Mouse (Mus musculus) c-Kit-positive CD71-positive TER-119-negative erythroid progenitor cells, embryonic 14.5 days (primary cell): ENCODE data around the gene Fam178b.

ENCODE experiments used
- DNase-seq: peaks from one replicate; pipeline ENCODE4 v3.0.0-alpha.2; 2013; ENCODE audit warnings: low read depth

The Fam178b gene

DNA sequence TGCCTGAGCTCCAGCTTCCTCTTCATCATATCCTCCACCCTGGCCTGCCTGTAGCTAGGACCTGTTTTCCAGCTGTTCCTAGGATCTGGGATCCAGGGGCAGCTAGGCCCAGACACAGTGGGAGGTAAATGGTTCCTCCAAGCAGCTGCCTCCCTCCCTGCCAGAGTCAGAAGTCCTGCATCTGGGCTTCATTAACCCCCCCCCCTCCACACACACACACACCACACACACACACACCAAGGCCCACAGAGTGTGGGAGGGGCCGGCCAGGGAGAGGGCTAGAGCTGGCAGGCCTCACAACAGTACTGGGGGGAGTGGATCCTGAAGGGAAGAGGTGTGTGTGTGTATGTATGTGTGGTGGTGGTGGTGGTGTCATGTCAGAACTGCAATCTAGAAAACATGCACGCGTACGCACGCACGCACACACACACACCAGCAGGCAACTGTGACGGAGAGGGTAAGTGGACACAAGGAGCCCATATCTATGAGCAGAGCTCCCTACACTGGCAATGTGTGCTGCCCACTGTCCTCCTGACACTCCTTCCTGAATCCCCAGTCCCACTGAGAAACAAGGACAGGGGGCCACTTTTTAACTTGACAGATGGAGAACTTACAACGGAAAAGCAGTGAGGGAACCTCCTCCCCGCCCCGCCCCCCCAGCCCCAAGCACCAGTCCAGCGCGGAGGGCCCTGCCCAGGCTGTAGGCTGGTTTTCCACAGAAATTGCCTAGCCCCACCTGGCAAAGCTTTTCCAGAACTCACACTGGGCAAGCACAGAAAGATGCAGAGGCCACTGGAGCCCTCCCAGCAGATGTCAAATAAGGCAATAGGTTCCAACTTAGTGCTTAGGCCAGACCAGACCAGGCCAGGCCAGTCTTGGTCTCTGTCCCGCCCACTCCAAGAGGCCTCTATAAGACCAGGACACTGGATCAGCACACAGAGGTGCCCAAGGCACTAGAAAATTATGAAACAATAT lies 94.2 kb downstream of the Fam178b start:
- no peak for DNase-seq

DNA sequence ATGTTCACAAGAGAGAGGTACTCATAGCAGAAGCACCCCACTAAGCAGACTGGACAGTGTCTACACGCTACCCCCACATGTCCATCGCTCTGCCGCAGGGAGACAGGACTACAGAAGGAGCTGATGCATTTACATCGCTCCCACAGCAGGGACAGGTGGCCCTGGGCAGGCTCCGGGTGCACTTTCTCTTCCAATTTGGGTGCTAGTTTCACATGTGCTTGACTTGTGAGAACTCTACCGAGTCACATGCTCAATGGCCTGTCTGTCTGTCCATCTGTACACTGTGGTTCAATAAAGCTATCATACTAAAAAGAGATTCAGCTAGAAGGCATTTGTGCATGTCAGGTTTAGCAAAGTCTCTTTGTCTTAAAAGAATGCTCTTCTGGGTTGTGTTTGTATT lies 95.1 kb downstream of the Fam178b start:
- no peak for DNase-seq

GRCm38 (mm10) chr1:36586288-36586687 lies 96.7 kb downstream of the Fam178b start:
- no peak for DNase-seq

DNA sequence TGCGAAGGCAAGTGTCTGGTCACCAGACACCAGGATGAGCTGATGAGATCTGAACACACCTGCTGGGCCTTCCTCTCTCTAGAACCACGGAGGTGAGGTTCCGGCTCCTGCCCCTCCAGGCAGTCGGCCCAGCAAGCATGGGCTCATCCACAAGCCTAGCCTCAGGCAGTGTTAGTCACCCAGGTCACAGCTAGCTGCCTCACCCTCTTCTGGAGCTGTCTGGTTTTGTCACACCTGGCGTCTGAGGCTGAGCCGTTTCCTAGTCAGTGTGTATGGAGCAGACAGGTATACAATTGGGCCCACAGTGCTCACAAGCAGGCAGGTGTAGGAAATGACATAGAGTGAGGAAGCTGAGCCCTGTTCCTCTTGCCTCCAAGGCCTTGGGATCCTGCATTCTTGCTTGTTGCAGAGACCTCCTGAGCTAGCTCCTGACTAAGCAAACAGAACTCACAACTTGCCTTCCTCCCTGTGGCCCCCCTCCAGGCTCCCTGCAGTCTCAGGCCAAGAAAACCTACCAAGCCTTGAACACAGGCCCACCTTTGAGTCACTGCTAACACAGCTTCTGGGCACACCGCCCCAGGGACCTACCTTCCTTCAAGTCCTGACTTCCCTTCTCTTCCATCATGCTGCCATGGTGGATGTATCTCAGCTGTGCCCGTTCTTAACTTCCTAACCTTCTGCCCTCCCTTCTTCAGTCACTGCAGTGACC lies 99.4 kb downstream of the Fam178b start:
- DNase-seq, result no peak

DNA sequence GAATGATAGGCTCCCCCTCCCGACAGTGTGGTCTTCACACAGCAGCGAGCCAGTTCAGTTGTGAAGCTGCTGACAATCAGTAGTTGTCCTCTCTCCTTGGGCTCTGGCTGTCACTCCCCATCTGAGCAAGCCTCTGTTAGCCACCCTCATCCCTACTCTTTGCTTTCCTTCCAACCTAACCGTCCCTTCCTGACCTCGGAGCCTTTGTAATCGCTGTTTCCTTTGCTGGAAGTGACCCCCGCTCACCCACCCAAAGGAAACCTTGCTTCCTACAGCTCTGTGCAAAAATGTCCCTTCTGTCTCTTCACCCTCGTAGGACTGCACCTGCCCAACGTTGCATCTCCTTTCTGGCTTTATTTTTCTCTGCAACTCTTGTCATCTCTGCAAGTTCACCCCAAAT lies 100.8 kb downstream of the Fam178b start:
- no peak for DNase-seq

- DNase-seq, result no peak
Measured at GRCm38 (mm10) chr1:36581260-36581659, 101.7 kb downstream of the Fam178b start.

GRCm38 (mm10) chr1:36580384-36581207 lies 102.4 kb downstream of the Fam178b start:
- peak; percentile 52 for DNase-seq

DNA sequence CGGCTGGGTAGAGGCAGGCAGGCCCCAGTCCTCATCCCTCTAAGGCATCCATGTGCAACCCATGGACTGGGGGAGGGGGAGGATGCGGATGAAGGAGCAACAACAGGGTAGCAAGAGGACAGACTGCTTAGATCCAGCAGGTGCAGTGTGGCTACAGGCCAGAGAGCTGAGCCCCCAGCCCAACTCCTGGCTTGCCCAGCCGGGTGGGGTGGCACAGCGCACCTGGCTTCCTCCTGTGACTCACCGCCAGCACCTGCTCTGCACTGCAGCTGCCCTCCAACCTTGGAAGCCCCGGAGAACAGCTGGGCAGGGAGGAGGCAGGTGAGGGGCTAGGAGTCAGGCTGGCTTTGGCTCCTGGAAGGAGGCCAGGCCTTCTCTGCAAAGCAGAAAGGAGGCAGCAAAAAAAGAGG lies 103.0 kb downstream of the Fam178b start:
- DNase-seq, result no peak

- DNase-seq, result no peak
Measured at GRCm38 (mm10) chr1:36576991-36577675, 105.8 kb downstream of the Fam178b start.

DNA sequence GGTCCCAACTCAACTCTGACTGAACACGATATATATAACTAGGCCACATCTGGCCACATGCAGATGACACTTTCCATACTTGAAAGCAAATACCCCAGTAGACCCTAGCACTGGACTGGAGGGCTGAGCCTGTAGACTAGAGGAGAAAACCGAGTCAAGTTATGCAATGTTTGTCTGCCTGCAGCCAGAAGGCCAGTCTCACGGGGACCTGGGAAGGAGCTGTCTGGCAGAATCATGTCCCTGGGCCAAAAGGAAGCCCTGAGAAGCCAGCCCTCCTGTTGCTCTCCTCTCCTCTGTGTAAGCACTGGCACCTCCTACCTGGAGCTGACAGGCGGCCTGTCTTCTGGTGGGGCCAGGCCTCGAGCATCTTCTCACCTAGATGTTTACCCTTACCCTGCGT lies 107.6 kb downstream of the Fam178b start:
- no peak for DNase-seq

DNA sequence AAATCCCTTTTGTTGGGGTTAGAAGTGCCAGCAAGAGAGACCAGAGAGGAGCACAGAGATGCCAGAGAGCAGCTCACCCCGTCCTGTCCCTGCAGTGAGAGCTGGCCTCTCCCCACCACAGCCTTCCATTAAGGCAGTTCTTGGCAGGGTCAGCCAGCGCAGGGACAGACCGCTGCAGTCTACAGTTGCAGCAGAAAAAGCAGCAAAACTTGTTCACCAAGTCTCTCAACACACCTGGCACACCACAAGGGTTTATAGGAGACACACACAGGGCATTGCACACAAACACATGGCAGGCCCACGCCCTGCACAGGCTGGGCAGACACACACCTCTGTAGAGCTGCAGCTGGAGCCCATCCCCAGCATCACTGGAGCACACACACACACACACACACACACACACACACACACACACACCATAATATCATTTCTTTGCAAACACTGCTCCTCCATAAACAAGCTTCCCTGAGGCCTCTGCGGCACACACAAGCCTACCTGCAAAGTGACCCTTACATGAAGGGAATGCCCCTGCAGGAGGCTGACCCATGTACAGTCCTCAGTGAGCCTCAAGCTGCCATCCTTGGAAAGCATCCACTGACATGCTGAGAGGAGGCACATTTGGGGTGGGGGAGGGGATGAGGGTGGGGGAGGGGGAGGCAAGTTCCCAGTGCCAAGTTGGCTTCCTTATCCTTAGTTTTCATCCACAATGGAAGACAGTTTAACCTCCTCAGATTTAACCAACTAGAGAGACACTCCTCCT lies 108.6 kb downstream of the Fam178b start:
- no peak for DNase-seq

DNA sequence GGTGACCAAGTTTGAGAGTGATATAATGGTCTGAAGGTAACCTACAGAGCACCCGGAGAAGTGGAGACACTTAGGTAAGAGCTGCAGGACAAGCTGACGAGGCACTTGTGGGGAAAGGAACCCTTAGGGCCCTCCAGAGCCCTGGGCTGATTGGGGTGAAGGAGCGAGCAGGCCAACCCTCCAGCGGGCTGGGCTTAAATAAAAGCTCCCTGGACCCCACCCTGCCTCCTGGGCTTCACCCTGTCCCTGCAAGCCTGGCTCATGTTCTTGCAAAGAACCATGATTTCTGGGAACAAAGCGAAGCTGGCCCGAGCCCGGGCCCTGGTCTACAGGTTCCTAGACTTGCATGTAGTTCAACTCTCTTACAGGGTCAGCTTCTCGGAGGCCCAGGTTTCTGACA lies 109.5 kb downstream of the Fam178b start:
- no peak for DNase-seq

DNA sequence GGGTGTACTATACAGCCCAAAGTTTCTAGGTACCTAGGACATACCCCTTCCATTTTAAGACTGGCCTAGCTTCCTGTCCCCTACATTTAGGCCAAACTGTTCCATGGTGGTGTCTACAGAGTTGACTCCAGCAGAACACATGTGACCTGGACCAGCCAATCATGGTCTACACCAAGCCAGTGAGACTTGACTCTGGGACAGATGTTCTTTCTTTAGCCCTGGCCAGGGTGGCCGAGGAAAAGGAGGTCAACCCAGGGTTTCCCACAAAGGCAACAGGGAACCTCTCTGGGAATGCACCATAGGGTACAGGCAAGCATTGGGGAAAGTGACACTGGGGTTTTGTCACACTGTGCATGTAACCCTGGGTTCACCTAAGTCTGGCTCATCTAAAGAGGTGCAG lies 110.3 kb downstream of the Fam178b start:
- no peak for DNase-seq

GRCm38 (mm10) chr1:36572140-36572700 lies 110.8 kb downstream of the Fam178b start:
- no peak for DNase-seq

GRCm38 (mm10) chr1:36571627-36572026 lies 111.4 kb downstream of the Fam178b start:
- DNase-seq, result no peak

DNA sequence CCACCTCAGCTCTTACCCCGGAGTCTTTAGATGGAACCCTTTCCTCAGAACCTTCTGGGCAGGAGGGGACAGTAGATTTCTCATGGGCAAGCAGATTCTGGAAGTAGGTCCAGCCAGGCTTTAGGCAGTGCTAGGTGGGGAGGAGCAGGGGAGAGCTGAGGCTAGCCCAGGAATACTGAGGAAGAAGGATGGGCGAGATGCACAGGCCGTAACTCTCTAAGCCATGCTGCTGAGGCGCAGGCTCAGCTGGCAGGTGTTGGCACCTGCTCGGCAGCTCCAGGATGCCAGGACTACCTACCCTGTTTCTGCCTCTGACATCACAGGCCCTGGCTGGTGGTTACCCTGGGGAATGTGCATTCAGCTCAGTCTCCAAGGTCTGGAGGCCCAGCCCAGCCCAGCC lies 112.7 kb downstream of the Fam178b start:
- no peak for DNase-seq

DNA sequence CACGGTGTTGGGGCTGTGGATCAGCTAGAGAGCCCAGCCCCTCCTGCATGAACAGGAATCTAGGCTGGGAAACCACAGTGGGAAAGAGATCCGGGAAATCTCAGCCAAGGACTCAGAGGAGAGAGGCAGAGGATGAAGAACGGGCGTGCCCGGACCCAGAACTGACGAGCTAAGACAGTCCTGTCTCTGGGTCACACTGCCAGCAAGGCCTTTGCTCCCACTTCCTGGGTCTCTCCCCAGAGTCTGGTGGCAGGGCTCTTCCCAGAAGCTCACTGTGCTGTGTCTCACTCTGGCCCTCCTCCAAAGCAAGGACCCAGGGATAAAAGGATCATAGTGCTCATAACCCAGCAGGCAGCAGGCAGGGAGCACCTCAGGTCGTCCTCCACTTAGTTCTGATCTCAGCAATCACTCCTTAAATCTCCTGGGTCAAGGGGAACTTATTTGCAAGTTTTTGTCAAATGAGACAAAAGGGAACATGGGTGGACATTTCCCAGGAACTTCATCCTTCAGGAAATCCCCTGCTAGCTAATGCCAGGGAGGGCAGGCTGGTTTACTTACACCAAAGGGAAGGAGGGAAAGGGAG lies 113.2 kb downstream of the Fam178b start:
- no peak for DNase-seq

- DNase-seq, result no peak
Measured at GRCm38 (mm10) chr1:36568776-36569175, 114.2 kb downstream of the Fam178b start.

GRCm38 (mm10) chr1:36567818-36568603 lies 115.0 kb downstream of the Fam178b start:
- no peak for DNase-seq
